Comparison of ENCODE assay signal across 7 mouse cellular contexts in genomic region chr13:43480957-43481858, GRCm38 (mm10). TPM values are rescaled to one million over a fixed set of nuclear protein-coding genes. Genes with fewer than 3 reads are reported as not detected.
A peak's percentile ranks its signal among the peaks of the same experiment; 100 is the strongest.
DNase-seq lines count a peak whose midpoint lies in the region; ATAC-seq lines count a peak whose summit lies in the region.

Ranbp9 (minus strand) TSS chr13:43481282.

- H3K27ac ChIP-seq in intestine, embryonic 15.5 days: peak within 1 kb of the TSS; percentile 100

- intact Hi-C loops in left cerebral cortex, postnatal 14 days (cut with DNase I): loop anchor here (5.0 kb wide), 2 partner anchors 51 to 66 kb away; no protein-coding TSS in a partner anchor

- peak within 1 kb of the TSS; percentile 97 for H3K9ac ChIP-seq in intestine, embryonic 15.5 days

- peak; percentile 94 for ATAC-seq in intestine, embryonic 15.5 days
- peak; percentile 21; the same call in 1 of the 2 replicates for ATAC-seq in megakaryocyte-erythroid progenitor cell, adult 5-6 weeks (replicated peaks; ENCODE audit: low FRiP score, low TSS enrichment, poor library complexity, severe bottlenecking)

- H3K9me3 ChIP-seq in intestine, embryonic 15.5 days: no peaks in the 10 kb centered on the region

- under 1% methylated on average over 111 of the region's 132 CpGs for WGBS in intestine, embryonic 15.5 days

- peak; percentile 90 for DNase-seq in adrenal gland, adult 2 months
- peak; percentile 56 for DNase-seq in embryo, embryonic 11.5 days (ENCODE audit: low read depth, low spot score)
- DNase-seq in gastrocnemius, postnatal 4 days (ENCODE audit: low spot score in 2 of 2): peak; percentile 73 to 80
- DNase-seq in left cerebral cortex, postnatal 14 days (ENCODE audit: low spot score in 2 of 2): peak; percentile 60 to 76
- DNase-seq in right cerebral cortex, postnatal 25 days: peak; percentile 86

- peak within 1 kb of the TSS; percentile 71 for H3K4me2 ChIP-seq in intestine, embryonic 15.5 days (replicated peaks)

- H3K36me3 ChIP-seq in intestine, embryonic 15.5 days: no peaks in the 10 kb centered on the region

- peak within 1 kb of the TSS; percentile 95 for H3K4me3 ChIP-seq in intestine, embryonic 15.5 days (replicated peaks)

- H3K4me1 ChIP-seq in intestine, embryonic 15.5 days (replicated peaks): peaks cover 14% of the 10 kb centered on the region

- H3K27me3 ChIP-seq in intestine, embryonic 15.5 days (replicated peaks): no peaks in the 10 kb centered on the region

RNA-seq across cellular contexts. Expression of gene Ranbp9, which starts in this region (rescaled TPM):
- 10 to 100 TPM; 54.0 to 82.3 TPM for total RNA-seq in adrenal gland, adult 2 months (2021)
- polyA plus RNA-seq in adrenal gland, adult 2 months (2012; rRNA removed): 26.0 and 50.8 TPM in 2 replicates
- total RNA-seq in gastrocnemius, postnatal 4 days (2021): 10 to 100 TPM; 46.3 to 54.3 TPM
- 7.9 and 8.0 TPM in 2 replicates for polyA plus RNA-seq in intestine, embryonic 15.5 days (2015; fragmentation: Nextera tagmentation; extraction: Ambion mirVana)
- 10 to 100 TPM; 84.1 to 87.9 TPM for total RNA-seq in left cerebral cortex, postnatal 14 days (2021)
- 36.8 and 36.9 TPM in 2 replicates for total RNA-seq in megakaryocyte-erythroid progenitor cell, adult 5-6 weeks (2014; fragmentation: Nextera tagmentation)
- total RNA-seq in megakaryocyte-erythroid progenitor cell, adult 5-6 weeks (2017): 54.2 and 60.4 TPM in 2 replicates

Comparison
In these comparisons a context has a peak if more than half of its experiments do, and no peak if none do; other contexts are left out.
1. Peak in every context shown above with its lines: DNase-seq, ATAC-seq, H3K4me3 ChIP-seq and H3K27ac ChIP-seq.